Mouse (Mus musculus): ENCODE results near the gene R3hdm4.
A peak's percentile ranks its signal among the peaks of the same experiment; 100 is the strongest.
"Not testable (repeated sequence)": the region's sequence is repeated elsewhere in the genome, so short reads cannot be mapped to it uniquely, and the experiment has no call there.

Gene R3hdm4

DNA sequence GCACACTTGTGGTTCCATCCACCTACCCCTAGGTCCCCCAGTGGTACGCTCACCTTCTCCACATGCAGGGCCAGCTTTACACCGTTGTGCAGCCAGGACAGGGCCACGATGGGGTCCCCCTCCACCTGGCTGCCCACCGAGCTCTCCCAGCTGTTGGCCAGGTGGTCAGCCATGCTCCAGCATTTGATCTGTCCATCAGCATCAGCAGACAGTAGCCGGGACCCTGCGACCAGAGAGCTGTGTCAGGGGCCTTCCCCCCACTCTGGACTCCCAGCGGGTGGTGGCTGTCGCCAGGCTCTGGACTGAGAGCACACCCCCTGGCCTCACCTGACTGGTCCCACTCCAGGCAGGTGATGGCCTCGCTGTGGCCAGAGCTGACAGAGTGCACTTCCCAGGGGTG, 14.3 kb downstream of the R3hdm4 start:
- no peak for DNase-seq (ENCODE audit: low read depth, low spot score)

DNA sequence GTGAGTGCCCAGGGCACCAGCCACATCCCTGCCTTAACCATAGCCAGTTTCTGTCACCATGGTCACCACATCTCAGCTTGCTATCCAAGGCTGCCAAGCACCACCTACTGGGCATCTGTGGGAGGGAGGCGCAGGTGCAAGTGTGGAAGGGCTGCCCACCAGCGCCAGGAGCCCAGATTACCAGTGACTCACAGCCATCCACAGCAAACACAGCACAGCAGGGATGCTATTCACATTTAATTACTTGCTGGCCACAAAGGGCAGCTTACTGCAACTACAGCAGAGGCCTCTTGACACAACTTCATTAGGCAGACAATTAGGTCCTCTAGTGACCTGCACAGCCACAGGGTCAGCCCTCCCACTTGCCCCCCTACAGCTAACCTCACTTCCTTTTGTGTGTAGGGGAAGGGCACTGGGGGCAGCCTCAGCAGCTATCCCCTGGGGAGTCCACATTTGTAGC, 20.0 kb downstream of the R3hdm4 start:
- DNase-seq (ENCODE audit: low read depth, low spot score) = peak; percentile 53

DNA sequence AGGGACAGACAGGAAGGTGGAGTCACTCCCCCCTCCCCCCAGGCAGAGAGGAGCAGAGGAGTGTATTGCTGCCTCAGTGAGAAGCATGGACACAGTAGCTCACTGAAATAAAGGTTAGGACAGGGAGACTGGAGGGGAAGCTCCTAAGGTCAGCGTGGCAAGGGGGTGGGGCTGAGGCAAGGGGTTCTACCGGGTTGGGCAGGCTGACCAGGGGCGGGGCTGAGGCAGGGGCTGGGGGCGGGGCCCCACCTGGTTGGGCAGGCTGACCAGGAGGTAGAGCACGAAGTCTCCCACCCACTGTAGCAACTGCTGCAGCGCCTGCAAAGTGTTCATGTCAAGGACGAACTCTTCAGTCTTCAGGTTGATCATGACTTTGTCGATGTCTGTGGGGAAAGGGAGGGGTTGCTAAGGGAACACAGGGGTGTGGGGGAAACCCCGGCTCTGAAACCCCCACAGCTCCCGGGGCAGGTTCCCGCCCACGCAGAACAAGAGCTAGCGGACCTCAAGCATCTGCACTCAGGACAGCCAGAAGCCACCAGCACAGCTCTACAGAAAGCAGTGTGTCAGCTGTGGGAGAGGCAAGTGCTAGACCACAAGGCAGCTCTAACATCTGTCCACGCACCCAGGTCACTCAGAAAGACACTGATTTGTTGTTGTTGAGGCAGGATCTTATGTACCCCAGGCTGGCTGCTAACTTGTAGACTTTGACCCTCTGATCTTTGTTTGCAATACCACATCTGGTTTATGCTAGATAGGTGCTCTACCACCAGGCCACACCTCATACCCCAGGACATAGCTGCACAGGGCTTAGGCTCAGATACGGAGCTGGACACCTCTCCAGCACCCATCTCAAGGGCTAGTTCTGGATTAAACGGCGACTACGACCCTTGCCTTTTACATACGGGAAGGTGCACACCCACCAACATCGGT, 23.4 kb downstream of the R3hdm4 start:
- no peak for DNase-seq (ENCODE audit: low read depth, low spot score)

DNA sequence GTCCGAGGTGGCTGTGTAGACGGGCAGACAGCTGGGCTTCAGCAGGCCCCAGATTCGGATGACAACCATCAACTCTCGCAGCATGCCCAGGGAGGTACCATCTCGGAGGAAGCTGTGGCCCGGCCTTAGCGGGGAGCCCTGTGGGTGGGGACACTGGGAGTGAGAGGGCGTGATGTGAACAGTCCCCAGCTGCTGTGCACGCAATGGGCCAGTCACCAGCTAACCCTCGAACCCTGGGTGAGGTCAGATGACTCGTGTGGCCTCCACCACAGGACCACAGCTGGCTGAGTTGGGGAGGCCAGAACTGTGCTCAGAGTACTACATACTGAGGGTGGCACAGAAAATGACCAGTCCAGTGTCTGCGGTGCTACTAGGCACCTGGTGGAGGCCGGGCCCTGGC, 24.2 kb downstream of the R3hdm4 start:
- no peak for DNase-seq (ENCODE audit: low read depth, low spot score)

DNA sequence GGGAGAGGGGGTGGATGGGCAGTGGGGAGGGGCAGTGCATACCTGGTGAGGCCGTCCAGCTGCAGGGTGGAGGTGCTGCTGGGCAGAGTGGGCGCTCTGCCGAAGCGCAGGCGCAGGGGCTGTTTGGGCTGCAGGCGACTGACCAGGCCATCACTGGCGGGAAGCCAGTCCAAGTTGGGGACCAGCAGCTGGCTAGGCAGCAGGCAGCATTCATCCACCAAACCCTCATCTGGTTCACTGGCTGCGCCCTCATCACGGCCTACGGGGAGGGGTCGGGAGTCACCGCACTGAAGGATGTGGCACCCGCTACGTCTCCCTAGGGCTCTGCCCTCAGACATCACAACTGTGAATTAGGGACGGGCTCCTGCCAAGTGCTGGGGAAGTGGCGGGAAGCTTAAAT, 24.7 kb downstream of the R3hdm4 start:
- DNase-seq (ENCODE audit: low read depth, low spot score) = no peak

DNA sequence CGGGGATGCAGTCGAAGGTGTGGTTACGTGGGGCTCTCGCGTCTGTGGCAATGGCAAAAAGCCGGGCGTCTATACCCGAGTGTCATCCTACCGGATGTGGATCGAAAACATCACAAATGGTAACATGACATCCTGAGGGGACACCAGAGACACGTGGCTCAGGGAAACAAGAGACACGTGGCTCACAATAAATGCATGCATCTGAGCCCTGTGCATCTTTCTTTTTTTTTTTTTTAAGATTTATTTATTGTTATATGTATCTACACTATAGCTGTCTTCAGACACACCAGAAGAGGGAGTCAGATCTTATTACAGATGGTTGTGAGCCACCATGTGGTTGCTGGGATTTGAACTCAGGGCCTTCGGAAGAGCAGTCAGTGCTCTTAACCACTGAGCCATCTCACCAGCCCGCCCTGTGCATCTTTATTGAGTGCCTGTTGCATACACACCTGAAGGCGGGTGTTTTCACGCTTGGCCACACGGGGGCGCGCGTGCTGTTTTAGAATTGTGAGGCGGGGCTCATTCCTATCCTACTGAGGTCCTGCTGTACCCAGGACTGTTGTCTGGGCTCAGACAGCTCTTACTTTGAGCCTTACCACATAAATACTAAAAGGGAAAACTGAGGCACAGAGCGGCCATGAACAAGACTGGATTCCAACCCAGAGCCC, 28.4 kb downstream of the R3hdm4 start:
- peak; percentile 67 for DNase-seq (ENCODE audit: low read depth, low spot score)

DNA sequence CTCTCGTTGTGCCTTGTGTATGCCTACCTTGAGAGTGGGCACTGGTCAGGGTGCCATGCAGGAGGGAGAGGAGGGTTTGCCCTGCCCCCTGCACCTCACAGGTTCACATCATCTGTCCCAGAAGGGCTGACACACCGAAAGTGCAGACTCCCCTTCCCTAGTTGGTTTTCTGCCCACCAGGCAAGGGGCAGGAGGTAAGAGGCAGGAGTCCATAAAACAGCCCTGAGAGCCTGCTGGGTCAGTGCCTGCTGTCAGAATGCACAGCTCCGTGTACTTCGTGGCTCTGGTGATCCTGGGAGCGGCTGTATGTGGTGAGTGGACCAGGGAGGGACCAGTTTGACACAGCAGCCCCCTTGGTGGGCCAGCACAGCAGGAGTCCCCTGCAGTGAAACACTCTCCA, 30.3 kb downstream of the R3hdm4 start, which contains the start of gene Cfd:
Cfd (plus strand) TSS at position 184 of the 400 bp plus-strand sequence.
- no peak for DNase-seq (ENCODE audit: low read depth, low spot score)

DNA sequence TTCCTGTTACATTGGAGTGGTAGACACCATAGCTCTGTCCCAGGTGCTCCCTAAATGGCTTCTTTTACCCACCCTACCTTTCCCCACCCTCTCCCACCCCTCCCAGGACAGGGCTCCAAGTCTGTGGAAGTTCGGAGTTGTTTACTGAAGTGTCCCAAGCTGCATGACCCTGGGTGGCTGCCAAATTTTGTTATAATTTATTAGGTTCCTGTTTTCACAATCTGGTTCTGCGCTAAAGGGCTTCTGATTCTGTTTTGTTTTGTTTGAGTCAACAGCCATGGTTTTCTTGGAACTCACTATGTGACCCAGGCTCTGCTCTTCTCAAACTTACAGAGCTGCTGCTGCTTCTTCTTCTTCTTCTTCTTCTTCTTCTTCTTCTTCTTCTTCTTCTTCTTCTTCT, 31.6 kb downstream of the R3hdm4 start:
- no peak for DNase-seq (ENCODE audit: low read depth, low spot score)

DNA sequence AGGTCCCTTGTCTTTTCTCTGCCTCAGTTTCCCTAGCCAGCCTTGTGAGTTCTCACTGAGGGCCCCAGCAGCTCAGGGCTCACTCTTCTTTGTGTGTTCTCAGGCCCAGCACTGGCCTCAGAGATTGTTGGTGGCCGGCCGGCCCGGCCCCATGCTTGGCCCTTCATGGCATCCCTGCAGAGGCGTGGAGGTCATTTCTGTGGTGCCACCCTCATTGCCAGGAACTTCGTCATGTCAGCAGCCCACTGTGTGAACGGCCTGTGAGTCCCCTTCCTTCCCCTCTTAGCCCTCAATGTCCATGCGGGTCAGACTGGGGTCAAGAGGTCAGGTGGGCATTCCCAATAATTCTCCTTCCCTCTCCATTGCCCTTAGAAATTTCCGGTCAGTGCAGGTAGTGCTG, 34.4 kb downstream of the R3hdm4 start:
- DNase-seq (ENCODE audit: low read depth, low spot score) = no peak

DNA sequence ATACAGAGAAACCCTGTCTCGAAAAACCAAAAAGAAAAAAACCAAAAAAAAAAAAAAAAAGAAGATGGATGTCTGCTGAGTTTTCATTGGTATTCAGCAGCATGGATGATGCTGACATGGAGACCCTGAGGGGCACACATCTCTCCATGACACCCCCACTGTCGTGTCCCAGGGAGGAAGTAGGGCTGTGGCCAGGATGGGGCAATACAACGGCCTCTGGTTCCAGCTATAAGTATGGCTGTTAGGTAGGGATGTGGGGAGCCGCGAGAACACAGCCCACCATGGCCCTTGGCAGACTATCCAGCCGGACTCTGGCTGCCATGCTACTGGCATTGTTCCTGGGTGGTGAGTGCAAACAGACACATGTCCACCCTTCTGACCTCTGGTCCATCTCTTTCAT, 35.0 kb downstream of the R3hdm4 start, which contains the start of gene Elane:
Elane (plus strand) TSS at position 194 of the 400 bp plus-strand sequence.
- DNase-seq (ENCODE audit: low read depth, low spot score) = no peak

DNA sequence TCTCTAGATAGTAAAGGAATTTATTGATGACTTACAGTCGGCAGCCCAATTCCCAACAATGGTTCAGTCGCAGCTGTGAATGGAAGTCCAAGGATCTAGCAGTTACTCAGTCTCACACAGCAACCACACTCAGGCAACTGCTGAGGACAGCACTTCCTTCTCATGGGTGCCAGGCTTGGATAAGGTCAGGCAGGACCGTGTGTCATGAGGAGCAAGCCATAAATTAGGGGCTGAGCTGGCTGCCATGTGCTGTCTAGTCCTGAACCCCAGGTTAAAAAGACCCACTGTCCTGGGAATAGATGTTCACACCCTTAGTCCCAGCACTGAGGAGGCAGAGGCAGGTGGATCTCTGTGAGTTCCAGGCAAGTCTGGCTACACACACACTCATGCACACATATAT, 36.1 kb downstream of the R3hdm4 start:
- DNase-seq (ENCODE audit: low read depth, low spot score) = not testable (repeated sequence)

DNA sequence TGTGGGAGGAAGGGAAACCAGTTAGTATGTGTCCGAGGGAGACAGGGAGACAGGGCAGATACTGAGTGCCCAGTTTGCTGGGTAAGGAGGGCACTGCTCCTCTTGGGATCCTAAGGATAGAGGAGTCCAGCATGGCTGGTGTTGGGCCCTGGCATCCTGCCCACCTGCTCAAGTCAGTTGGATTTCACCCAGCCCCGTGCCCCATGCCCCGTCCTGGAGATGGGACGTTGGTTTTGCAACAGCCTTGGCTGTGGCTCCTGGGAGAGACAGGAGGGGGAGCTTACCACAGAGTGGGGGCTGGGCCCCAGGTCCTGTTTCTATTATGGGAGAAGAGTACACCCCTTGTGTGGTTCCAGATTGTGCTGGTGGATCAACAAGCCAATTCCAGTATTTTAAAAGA, 36.6 kb downstream of the R3hdm4 start:
- DNase-seq (ENCODE audit: low read depth, low spot score) = no peak

DNA sequence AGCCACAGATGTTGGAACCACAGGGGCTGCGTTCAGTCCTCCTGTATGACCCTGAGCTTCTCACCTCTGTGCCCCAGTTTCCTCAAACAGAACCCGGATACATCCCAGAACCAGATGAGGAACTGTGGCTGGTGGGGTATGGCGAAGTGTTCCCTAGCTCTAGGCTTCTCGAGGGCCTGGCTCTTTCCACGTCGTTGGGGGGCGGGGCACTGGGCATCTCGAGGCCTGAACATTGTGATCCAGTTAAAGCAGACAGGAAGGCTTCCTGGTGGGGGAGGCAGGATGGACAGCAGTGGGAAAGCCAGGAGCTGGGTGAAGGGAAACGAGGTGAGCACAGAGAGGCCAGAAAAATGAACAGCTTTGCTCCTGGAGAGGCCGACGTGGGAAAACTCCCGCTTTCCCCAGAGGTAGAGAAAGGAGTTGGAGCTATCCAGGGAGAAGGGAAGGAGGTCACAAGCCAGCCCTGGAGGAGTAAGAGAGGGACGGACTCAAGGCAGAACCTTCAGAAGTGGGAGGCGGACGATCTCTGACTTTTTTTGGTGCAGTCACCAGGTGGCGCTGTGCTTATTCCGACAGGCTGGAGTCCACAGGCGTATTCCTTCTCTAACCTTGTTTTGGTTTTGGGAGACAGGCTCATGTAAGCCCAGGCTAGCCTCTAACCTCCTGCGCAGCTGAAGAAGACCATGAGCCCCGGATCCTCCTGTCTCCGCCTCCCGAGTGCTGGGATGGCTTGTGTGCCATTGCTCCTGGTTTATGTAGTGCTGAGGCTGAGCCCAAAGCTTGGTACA, 37.5 kb downstream of the R3hdm4 start:
- DNase-seq (ENCODE audit: low read depth, low spot score) = peak; percentile 70

DNA sequence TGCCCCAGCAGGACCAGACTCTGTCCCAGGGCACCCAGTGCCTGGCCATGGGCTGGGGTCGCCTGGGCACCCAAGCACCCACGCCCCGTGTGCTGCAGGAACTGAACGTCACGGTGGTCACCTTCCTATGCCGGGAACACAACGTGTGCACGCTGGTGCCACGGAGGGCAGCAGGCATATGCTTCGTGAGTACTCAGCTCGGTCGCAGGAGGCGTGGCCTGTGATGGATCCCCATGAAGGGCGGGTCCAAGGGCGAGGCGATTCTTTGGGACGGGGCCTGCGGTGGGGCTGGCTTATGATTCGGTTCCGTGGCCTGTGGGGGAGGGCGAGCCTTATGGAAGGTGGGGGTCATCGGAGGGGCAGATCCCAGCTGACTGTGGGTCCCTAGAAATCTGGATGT, 39.0 kb downstream of the R3hdm4 start:
- DNase-seq (ENCODE audit: low read depth, low spot score) = no peak

DNA sequence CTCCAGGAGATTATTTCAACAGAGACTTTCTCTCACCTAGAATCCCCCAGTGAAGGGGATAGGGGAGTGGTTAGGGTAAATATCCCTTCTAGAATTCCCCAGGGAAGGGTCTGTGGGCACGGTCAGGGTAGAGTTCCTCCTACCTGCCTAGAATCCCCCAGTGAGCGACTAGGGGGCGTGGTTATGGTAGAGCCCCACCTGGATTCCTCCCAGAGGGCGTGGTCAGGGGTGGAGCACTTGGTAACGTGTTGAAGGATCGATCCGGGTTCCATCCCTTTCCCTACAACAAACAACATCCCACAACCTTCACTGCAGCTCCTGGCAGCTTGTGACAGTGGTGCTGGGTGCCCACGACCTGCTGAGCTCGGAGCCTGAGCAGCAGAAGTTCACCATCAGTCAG, 40.3 kb downstream of the R3hdm4 start:
- no peak for DNase-seq (ENCODE audit: low read depth, low spot score)

DNA sequence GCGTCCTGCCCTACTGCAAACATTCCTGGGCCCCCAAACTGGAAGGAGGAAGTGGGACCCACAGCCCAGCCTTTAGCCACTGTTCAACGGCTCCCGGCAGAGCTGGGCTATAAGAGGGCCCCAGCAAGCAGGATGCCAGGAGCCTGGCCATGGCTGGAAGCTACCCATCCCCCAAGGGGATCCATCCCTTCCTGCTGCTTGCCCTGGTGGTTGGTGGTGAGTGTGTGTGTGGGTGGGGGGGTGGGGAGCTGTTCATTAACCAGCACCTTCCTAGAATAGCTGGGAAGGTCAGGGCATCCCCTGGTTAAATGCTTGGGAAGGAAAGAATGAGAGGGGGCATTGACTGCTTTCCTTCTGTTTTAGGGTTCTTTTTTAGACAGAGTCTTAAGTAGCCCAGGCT, 41.5 kb downstream of the R3hdm4 start:
- no peak for DNase-seq (ENCODE audit: low read depth, low spot score)

DNA sequence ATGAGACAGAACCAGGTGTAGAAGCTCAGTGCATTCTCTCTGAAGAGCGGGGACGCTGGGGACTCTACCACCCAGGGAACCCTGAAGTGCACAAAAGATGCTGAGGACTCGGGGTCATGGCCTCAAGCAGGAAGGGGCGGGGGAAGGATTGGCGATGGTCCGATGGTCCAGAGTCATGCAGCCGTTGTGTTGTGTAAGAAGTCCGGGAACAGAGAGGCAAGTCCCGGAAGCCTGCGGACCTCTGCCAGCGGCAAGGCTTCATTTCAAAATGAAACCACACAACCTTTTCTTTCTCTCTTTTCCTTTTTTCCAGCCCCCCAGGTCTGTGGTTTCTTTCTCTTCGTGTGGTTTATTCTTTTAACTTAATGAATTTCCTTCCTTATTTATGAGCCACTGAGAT, 43.3 kb downstream of the R3hdm4 start:
- DNase-seq (ENCODE audit: low read depth, low spot score) = no peak

DNA sequence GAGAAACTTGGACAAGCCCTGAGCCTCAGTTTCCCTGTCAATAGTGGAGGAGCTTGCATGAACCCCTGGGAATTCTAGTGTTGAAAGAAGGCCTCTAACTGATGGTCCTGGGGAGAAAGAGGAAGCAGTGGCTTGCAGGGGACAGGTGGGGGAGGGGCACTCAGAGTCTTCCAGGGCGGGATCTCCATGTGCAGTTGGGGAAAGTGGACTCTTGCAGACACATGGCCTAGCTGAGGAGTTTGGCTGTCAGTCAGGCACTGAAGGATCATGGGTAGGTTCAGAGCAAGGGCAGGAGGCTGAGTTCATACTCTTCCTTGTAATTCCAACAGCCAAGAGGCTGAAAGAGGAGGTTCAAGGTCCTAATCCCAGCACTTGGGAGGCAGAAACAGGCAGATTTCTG, 43.8 kb downstream of the R3hdm4 start:
- no peak for DNase-seq (ENCODE audit: low read depth, low spot score)

DNA sequence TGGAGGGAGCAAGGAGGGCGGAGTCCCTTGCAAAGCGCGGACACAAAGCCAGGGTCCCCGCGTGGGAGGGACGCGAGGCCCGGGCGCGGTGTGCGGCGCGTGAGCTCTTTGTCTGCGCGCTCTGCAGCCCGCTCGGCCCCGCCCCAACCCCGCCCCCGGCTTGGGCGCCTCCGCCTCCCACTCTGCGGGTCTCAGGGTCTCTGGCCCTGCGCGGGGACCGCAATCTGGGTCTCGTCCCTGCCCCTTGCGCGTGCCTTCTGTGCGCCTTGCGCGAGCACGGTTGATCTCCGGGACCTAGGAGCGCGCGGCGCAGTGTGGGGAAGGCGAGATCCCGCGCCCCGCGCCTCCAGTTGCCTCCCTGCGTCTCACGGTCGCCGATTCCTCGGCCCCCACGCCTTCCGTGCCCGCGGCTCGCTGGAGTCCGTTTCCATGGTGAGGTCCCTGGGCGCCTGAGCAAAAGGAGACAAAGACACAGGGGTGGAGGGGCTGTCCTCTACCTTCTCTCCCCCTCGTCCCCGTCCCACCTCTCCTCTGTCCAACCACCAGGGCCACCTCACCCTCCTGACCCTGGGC, 46.6 kb downstream of the R3hdm4 start, which contains the start of the genes Prtn3 and Plppr3:
Prtn3 (plus strand) TSS at position 187 of the 573 bp plus-strand sequence.
Plppr3 (minus strand) TSS at position 345 of the 573 bp plus-strand sequence.
- peak; percentile 67 for DNase-seq (ENCODE audit: low read depth, low spot score)

DNA sequence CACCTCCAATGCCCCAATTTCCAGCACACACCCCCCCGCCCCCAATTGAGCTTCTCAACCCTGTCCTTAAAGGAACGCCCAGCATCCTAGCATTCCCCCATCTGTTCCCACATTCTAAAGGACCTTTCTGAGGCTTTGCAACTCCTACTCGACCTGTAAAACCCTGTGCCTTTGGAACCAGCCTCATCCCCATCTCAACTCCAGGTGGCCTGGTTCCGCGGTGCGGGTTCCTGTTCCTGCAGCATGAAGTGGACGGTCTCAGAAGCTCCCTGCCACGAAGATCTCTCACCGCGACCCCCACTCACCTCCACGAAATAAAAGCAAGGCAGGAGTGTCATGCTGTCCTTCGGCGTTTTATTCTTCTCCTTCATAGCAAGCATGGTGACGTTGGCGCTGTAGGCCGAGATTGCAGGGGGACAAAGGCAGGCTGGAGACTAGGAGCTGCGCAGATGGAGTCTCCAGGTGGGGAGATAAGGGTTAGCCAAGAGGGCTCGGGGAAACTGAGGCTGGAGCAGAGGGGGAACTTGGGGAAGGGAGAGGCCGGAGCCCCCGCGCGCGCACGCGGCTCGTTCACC, 47.2 kb downstream of the R3hdm4 start:
- DNase-seq (ENCODE audit: low read depth, low spot score) = no peak

DNA sequence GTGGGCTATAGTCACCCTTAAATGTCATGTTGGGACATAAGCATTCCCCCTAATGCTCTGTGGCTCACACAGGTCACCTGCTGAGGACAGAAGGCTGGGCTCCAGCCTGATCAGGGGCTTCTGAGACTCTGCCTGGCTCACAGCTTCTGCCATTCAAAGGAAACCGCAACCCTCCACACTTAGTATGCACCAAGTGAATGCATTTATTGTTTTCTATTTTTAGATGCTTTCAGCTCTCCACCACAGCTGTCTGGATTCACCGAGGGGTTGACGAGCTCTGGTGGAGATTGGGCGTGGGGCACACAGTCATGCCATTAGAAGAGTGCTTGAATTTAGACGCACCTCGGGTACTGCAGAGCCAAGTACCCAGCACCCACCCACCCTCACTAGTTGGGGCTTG, 47.7 kb downstream of the R3hdm4 start:
- DNase-seq (ENCODE audit: low read depth, low spot score) = no peak

Measured in retina, postnatal 7 days (tissue).